Mouse (Mus musculus): Measurements from ENCODE around the gene Ntm.

Gene Ntm

DNA sequence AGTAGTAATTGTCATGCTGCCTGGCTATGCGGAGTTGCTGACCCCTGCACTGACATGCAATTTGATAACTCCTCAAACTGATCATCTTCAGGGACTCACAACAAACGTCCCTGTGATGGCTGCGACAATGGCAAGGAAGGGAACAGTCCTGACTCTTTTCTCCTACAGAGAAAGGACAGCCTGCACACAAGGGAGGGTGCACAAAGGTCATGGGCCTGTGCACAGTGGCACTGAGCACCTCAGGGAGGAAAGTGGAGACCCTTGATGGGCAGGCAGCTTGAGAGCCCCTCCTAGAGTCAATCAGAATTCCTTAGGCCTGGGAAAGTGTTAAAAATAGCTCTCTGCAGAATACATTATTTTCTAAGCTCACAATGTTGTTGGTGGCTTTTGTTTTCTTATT, 951.5 kb downstream of the Ntm start:
- DNase-seq: no peak

GRCm38 (mm10) chr9:29004534-29004933, 958.4 kb downstream of the Ntm start:
- no peak for DNase-seq

GRCm38 (mm10) chr9:28999951-29000351, 963.0 kb downstream of the Ntm start:
- no peak for DNase-seq

DNA sequence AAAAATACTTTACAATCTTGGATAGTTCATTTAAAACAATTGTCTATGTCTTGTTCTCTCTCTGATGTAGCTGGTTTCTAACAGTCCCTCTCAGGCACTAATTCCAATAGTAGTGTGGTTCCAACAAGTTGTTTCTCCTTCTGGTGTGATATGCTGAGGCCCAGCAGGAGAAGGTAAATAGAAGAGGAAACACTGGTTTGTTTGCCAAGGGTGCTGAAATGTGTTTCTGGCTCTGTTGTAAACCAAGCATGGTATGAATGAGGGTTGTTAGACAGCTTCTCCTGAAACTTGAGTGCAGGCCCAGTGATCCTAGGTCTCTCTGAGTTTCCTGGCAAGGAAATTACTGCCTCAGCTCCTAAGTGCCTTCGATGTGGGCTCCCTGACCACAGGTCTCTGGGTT, 985.7 kb downstream of the Ntm start:
- DNase-seq: no peak

GRCm38 (mm10) chr9:28969455-28969854, 993.5 kb downstream of the Ntm start:
- no peak for DNase-seq

Measured in cerebellum, postnatal 10 days (tissue).